Mouse (Mus musculus) bone marrow macrophage, adult 2 months (primary cell): Measurements from ENCODE around the gene Taf3.

ENCODE experiments used
- CTCF ChIP-seq: IDR thresholded peaks from 2 replicates; pipeline ENCODE4 v1.5.1; 2012; ENCODE audit warnings: low read depth, mild to moderate bottlenecking, low read length, moderate library complexity
- POLR2A ChIP-seq: IDR thresholded peaks from 2 replicates; pipeline ENCODE4 v1.6.1; 2012; ENCODE audit warnings: mild to moderate bottlenecking, low read depth, low read length, borderline replicate concordance

GRCm38 (mm10) chr2:10014951-10015635 lies 33.3 kb downstream of the Taf3 start:
- no peak for TF ChIP-seq CTCF
- no peak for TF ChIP-seq POLR2A
